Mouse (Mus musculus) embryonic facial prominence, embryonic 15.5 days (tissue): ENCODE data around the gene Hoxc5. TPM values are rescaled to one million over a fixed set of nuclear protein-coding genes. Genes with fewer than 3 reads are reported as not detected.
A peak's percentile ranks its signal among the peaks of the same experiment; 100 is the strongest.

Experiments used
- ATAC-seq: fragments of 200-750 bp; cut with Nextera tagmentation; 2 replicates; pipeline ENCODE4 v1.8.0; 2017; ENCODE audit warnings: low read depth, moderate TSS enrichment; ENCODE audit not compliant: insufficient number of reproducible peaks, low FRiP score, low TSS enrichment
- H3K27ac ChIP-seq: fragments of 300-500 bp; sonication (generic); replicated peaks from 2 replicates; pipeline ENCODE4 v1.5.1; 2015; ENCODE audit warnings: mild to moderate bottlenecking, inconsistent platforms
- H3K27me3 ChIP-seq: fragments of 300-500 bp; sonication (generic); 2 replicates; pipeline ENCODE4 v1.6.1; 2015; ENCODE audit warnings: inconsistent platforms
- H3K36me3 ChIP-seq: fragments of 300-500 bp; sonication (generic); 2 replicates; pipeline ENCODE4 v1.6.1; 2015; ENCODE audit warnings: mild to moderate bottlenecking, inconsistent platforms
- H3K4me1 ChIP-seq: fragments of 300-500 bp; sonication (generic); 2 replicates; pipeline ENCODE4 v1.6.1; 2015; ENCODE audit warnings: inconsistent platforms
- H3K4me2 ChIP-seq: fragments of 300-500 bp; sonication (generic); replicated peaks from 2 replicates; pipeline ENCODE4 v1.6.1; 2015; ENCODE audit warnings: mild to moderate bottlenecking, inconsistent platforms
- H3K4me3 ChIP-seq: fragments of 300-500 bp; sonication (generic); replicated peaks from 2 replicates; pipeline ENCODE4 v1.5.1; 2015; ENCODE audit warnings: mild to moderate bottlenecking, inconsistent platforms
- H3K9ac ChIP-seq: fragments of 300-500 bp; sonication (generic); 2 replicates; pipeline ENCODE4 v1.6.1; 2015; ENCODE audit warnings: inconsistent platforms
- H3K9me3 ChIP-seq: fragments of 300-500 bp; sonication (generic); replicated peaks from 2 replicates; pipeline ENCODE4 v1.6.1; 2016; ENCODE audit warnings: inconsistent platforms
- WGBS: fragments of 180-500 bp; shearing (Covaris S2); methylation state at CpG from one replicate; pipeline ENCODE4 v1.1.7; 2015; 5-methylcytosine and 5-hydroxymethylcytosine counted together
- polyA plus RNA-seq: library from polyadenylated mRNA; unstranded; fragments of >200 nt; fragmentation: Nextera tagmentation; extraction: Ambion mirVana; gene quantifications from 2 replicates; pipeline ENCODE4 v1.2.1, GENCODE M21; 2015

The Hoxc5 gene
- polyA plus RNA-seq, 1 experiment from 2014 or later: 2.1 TPM

- no peak overlapping the region for H3K9ac ChIP-seq
Observed at GRCm38 (mm10) chr15:103034043-103034806, 67.0 kb downstream of the Hoxc5 start.

GRCm38 (mm10) chr15:103034807-103035547, 67.7 kb downstream of the Hoxc5 start:
- Histone ChIP-seq H3K9me3 (no peaks in the 10 kb centered on the region), H3K4me2 (peak overlapping the region; percentile 27), H3K4me1 (0 out of 2 replicates have a peak, but pooled peaks cover 7% of the 10 kb centered on the region), H3K27me3 (peaks cover 97% of the 10 kb centered on the region), H3K4me3 (peak overlapping the region; percentile 24), H3K27ac (no peak overlapping the region), H3K9ac (no peak overlapping the region), H3K36me3 (no peaks in the 10 kb centered on the region)
- WGBS: under 1% methylated on average over 34 of the region's 34 CpGs
- ATAC-seq: no peak

More at GRCm38 (mm10) chr15:103034043-103034806, 67.0 kb downstream of the Hoxc5 start:
- WGBS: under 1% methylated on average over 24 of the region's 24 CpGs
- Histone ChIP-seq H3K4me2 (peak overlapping the region; percentile 27), H3K36me3 (no peaks in the 10 kb centered on the region), H3K9me3 (no peaks in the 10 kb centered on the region), H3K27ac (no peak overlapping the region), H3K27me3 (peaks cover 97% of the 10 kb centered on the region), H3K4me1 (0 out of 2 replicates have a peak, but pooled peaks cover 7% of the 10 kb centered on the region), H3K4me3 (peak overlapping the region; percentile 24)
- ATAC-seq: no peak

GRCm38 (mm10) chr15:103035548-103035881, 68.3 kb downstream of the Hoxc5 start:
- Histone ChIP-seq H3K27me3 (peaks cover 97% of the 10 kb centered on the region), H3K4me1 (0 out of 2 replicates have a peak, but pooled peaks cover 7% of the 10 kb centered on the region), H3K9me3 (no peaks in the 10 kb centered on the region), H3K4me3 (0 out of 2 replicates have a peak overlapping the region, but pooled peaks have one; percentile 24), H3K36me3 (no peaks in the 10 kb centered on the region), H3K9ac (no peak overlapping the region), H3K4me2 (no peak overlapping the region), H3K27ac (no peak overlapping the region)
- ATAC-seq: no peak
- under 1% methylated on average over 14 of the region's 14 CpGs for WGBS

GRCm38 (mm10) chr15:103037579-103037978, 70.3 kb downstream of the Hoxc5 start:
- ATAC-seq: no peak
- peaks cover 99% of the 10 kb centered on the region for H3K27me3 ChIP-seq
- H3K4me2 ChIP-seq: no peak overlapping the region
- no peaks in the 10 kb centered on the region for H3K9me3 ChIP-seq
- no peak overlapping the region for H3K4me3 ChIP-seq
- peaks cover 10% of the 10 kb centered on the region; the same call in 1 of the 2 replicates for H3K4me1 ChIP-seq
- no peaks in the 10 kb centered on the region for H3K36me3 ChIP-seq
- WGBS: 26% methylated on average over 1 of the region's 1 CpGs
- no peak overlapping the region for H3K27ac ChIP-seq
- H3K9ac ChIP-seq: no peak overlapping the region

- H3K4me1 ChIP-seq: peaks cover 10% of the 10 kb centered on the region; the same call in 1 of the 2 replicates
- no peak for ATAC-seq
Observed at GRCm38 (mm10) chr15:103038701-103039480, 71.6 kb downstream of the Hoxc5 start.

GRCm38 (mm10) chr15:103039609-103040008, 72.4 kb downstream of the Hoxc5 start:
- WGBS: 11% methylated on average over 3 of the region's 3 CpGs
- H3K27ac ChIP-seq: no peak overlapping the region
- H3K4me3 ChIP-seq: no peak overlapping the region
- H3K9me3 ChIP-seq: no peaks in the 10 kb centered on the region
- no peaks in the 10 kb centered on the region for H3K36me3 ChIP-seq
- H3K27me3 ChIP-seq: peaks cover 100% of the 10 kb centered on the region
- peaks cover 6% of the 10 kb centered on the region; the same call in 1 of the 2 replicates for H3K4me1 ChIP-seq
- no peak overlapping the region for H3K9ac ChIP-seq
- no peak for ATAC-seq
- no peak overlapping the region for H3K4me2 ChIP-seq

More at GRCm38 (mm10) chr15:103038701-103039480, 71.6 kb downstream of the Hoxc5 start:
- no peaks in the 10 kb centered on the region for H3K36me3 ChIP-seq
- H3K4me2 ChIP-seq: no peak overlapping the region
- H3K4me3 ChIP-seq: no peak overlapping the region
- no peak overlapping the region for H3K9ac ChIP-seq
- WGBS: 15% methylated on average over 10 of the region's 10 CpGs
- H3K9me3 ChIP-seq: no peaks in the 10 kb centered on the region
- no peak overlapping the region for H3K27ac ChIP-seq
- peaks cover 100% of the 10 kb centered on the region for H3K27me3 ChIP-seq

GRCm38 (mm10) chr15:103040601-103041000, 73.4 kb downstream of the Hoxc5 start:
- Histone ChIP-seq H3K4me3 (no peak overlapping the region), H3K4me2 (no peak overlapping the region)

GRCm38 (mm10) chr15:103041613-103042012, 74.4 kb downstream of the Hoxc5 start:
- H3K9ac ChIP-seq: no peak overlapping the region
- H3K27me3 ChIP-seq: peaks cover 98% of the 10 kb centered on the region
- H3K36me3 ChIP-seq: no peaks in the 10 kb centered on the region
- ATAC-seq: no peak
- H3K4me1 ChIP-seq: peaks cover 3% of the 10 kb centered on the region; the same call in 1 of the 2 replicates
- no peaks in the 10 kb centered on the region for H3K9me3 ChIP-seq
- no peak overlapping the region for H3K4me2 ChIP-seq
- no peak overlapping the region for H3K27ac ChIP-seq
- H3K4me3 ChIP-seq: no peak overlapping the region
- 11% methylated on average over 5 of the region's 5 CpGs for WGBS

More at GRCm38 (mm10) chr15:103040601-103041000, 73.4 kb downstream of the Hoxc5 start:
- no peak overlapping the region for H3K9ac ChIP-seq
- WGBS: 10% methylated on average over 12 of the region's 12 CpGs
- H3K4me1 ChIP-seq: peaks cover 3% of the 10 kb centered on the region; the same call in 1 of the 2 replicates
- H3K9me3 ChIP-seq: no peaks in the 10 kb centered on the region
- H3K27ac ChIP-seq: no peak overlapping the region
- peaks cover 100% of the 10 kb centered on the region for H3K27me3 ChIP-seq
- ATAC-seq: no peak
- H3K36me3 ChIP-seq: no peaks in the 10 kb centered on the region

GRCm38 (mm10) chr15:103042209-103042608, 75.0 kb downstream of the Hoxc5 start:
- H3K9ac ChIP-seq: no peak overlapping the region
- peaks cover 96% of the 10 kb centered on the region for H3K27me3 ChIP-seq
- WGBS: 0% methylated on average over 1 of the region's 1 CpGs
- peaks cover 3% of the 10 kb centered on the region; the same call in 1 of the 2 replicates for H3K4me1 ChIP-seq
- H3K4me2 ChIP-seq: no peak overlapping the region
- H3K4me3 ChIP-seq: no peak overlapping the region
- no peaks in the 10 kb centered on the region for H3K9me3 ChIP-seq
- no peak overlapping the region for H3K27ac ChIP-seq
- H3K36me3 ChIP-seq: no peaks in the 10 kb centered on the region
- ATAC-seq: no peak

- Histone ChIP-seq H3K36me3 (no peaks in the 10 kb centered on the region), H3K9me3 (no peaks in the 10 kb centered on the region), H3K4me2 (no peak overlapping the region), H3K27ac (no peak overlapping the region), H3K4me1 (no peaks in the 10 kb centered on the region), H3K9ac (no peak overlapping the region), H3K4me3 (no peak overlapping the region), H3K27me3 (peaks cover 84% of the 10 kb centered on the region)
- no peak for ATAC-seq
- WGBS: 58% methylated on average over 2 of the region's 2 CpGs
Observed at GRCm38 (mm10) chr15:103051670-103052069, 84.4 kb downstream of the Hoxc5 start.

GRCm38 (mm10) chr15:103053210-103053609, 86.0 kb downstream of the Hoxc5 start:
- H3K4me1 ChIP-seq: no peaks in the 10 kb centered on the region
- H3K9ac ChIP-seq: no peak overlapping the region
- no peak for ATAC-seq
- H3K9me3 ChIP-seq: no peaks in the 10 kb centered on the region
- H3K27ac ChIP-seq: no peak overlapping the region
- peaks cover 85% of the 10 kb centered on the region for H3K27me3 ChIP-seq
- no peak overlapping the region for H3K4me2 ChIP-seq
- H3K4me3 ChIP-seq: no peak overlapping the region
- H3K36me3 ChIP-seq: no peaks in the 10 kb centered on the region
